In genomic region chr8:91312342-91312741, GRCm38 (mm10) we compare ENCODE assay signal across 9 mouse cellular contexts. TPM values are rescaled to one million over a fixed set of nuclear protein-coding genes. Genes with fewer than 3 reads are reported as not detected.
A peak's percentile ranks its signal among the peaks of the same experiment; 100 is the strongest.
DNase-seq lines count a peak whose midpoint lies in the region; ATAC-seq and TF ChIP-seq lines count a peak whose summit lies in the region.
"Had no signal": no experiment of that assay in that cellular context is flagged by ENCODE, and none has a peak within 500 bp of the region (broad histone marks: within the 10 kb centered on the region; RNA-seq: fewer than 3 reads in every experiment).

No protein-coding gene starts in this region.

- ATAC-seq in granulocyte monocyte progenitor cell, adult 5-6 weeks (replicated peaks; ENCODE audit: poor library complexity, severe bottlenecking) = peak; percentile 43
- no peak for ATAC-seq in liver, postnatal 0 days

- peaks cover 23% of the 10 kb centered on the region for H3K79me2 ChIP-seq in CH12.LX (replicated peaks; ENCODE audit: control insufficient read depth, extremely low read depth, insufficient read depth, poor library complexity, severe bottlenecking)

- WGBS in liver, postnatal 0 days (ENCODE audit: insufficient replicate concordance) = 44% methylated on average over 2 of the region's 2 CpGs

- in situ Hi-C loops in CH12.LX (cut with MboI; ENCODE audit: low pct_ligation_motif_present, low pct_unique_long_range_greater_than_20kb, low sequenced_read_pairs) = no loop called here

- no peak overlapping the region for H3K27ac ChIP-seq in gastrocnemius, adult 2 months
- no peak overlapping the region for H3K27ac ChIP-seq in CH12.LX (ENCODE audit: insufficient read depth, low read depth)
- peak overlapping the region; percentile 14; the same call in 1 of the 2 replicates for H3K27ac ChIP-seq in liver, postnatal 0 days (ENCODE audit: low read depth)

- no peaks in the 10 kb centered on the region for H3K9me3 ChIP-seq in CH12.LX (replicated peaks; ENCODE audit: low read length)
- H3K9me3 ChIP-seq in liver, postnatal 0 days (ENCODE audit: low read length) = no peaks in the 10 kb centered on the region

- dilution Hi-C loops in CH12.LX (cut with MboI; ENCODE audit: extremely low pct_ligation_motif_present, extremely low pct_unique_long_range_greater_than_20kb, low sequenced_read_pairs) = no loop called here

- peaks cover 0 to 27% of the 10 kb centered on the region in 2 experiments; a peak in 2 of 4 replicates for H3K4me1 ChIP-seq in CH12.LX (ENCODE audit: control insufficient read depth in 1 of 2, insufficient read depth in 2 of 2)
- H3K4me1 ChIP-seq in liver, postnatal 0 days (ENCODE audit: insufficient read depth) = peaks cover 14% of the 10 kb centered on the region

- peak overlapping the region; percentile 79 for H3K4me2 ChIP-seq in CH12.LX (ENCODE audit: insufficient read depth, low read depth, poor library complexity, severe bottlenecking)
- peak overlapping the region; percentile 89 for H3K4me2 ChIP-seq in liver, postnatal 0 days (ENCODE audit: low read depth, low read length)

- H3K4me3 ChIP-seq in gastrocnemius, adult 2 months = peak overlapping the region; percentile 82
- H3K4me3 ChIP-seq in CH12.LX (replicated peaks in 1 of 3; ENCODE audit: low read depth in 2 of 3, low read length in 2 of 3, poor library complexity in 1 of 3) = peak overlapping the region; percentile 74 to 79 (median 76)
- H3K4me3 ChIP-seq in liver, postnatal 0 days (ENCODE audit: low read depth, low read length) = peak overlapping the region; percentile 80

- peaks cover 0 to 19% of the 10 kb centered on the region in 2 experiments for H3K36me3 ChIP-seq in CH12.LX (replicated peaks in 1 of 2; ENCODE audit: control insufficient read depth in 1 of 2, insufficient read depth in 1 of 2, low read length in 1 of 2)
- H3K36me3 ChIP-seq in liver, postnatal 0 days (replicated peaks; ENCODE audit: insufficient read depth, low read length) = no peaks in the 10 kb centered on the region

- TF ChIP-seq CTCF in gastrocnemius, adult 2 months (IDR thresholded peaks at IDR 0.05) = no peak
- TF ChIP-seq CTCF in CH12.LX (conservative IDR thresholded peaks at IDR 0.05 in 1 of 2, IDR thresholded peaks at IDR 0.05 in 1 of 2; ENCODE audit: low read depth in 2 of 2, low read length in 2 of 2) = no peak
- no peak for TF ChIP-seq CTCF in liver, postnatal 0 days (IDR thresholded peaks at IDR 0.05; ENCODE audit: low read depth)

- DNase-seq in gastrocnemius, adult 2 months = no peak
- DNase-seq in gastrocnemius, postnatal 14 days = no peak
- DNase-seq in CH12.LX (ENCODE audit: extremely low read depth) = no peak
- DNase-seq in liver, postnatal 0 days = no peak
- DNase-seq in T-cell, adult 2 months (ENCODE audit: low spot score) = no peak
- DNase-seq in spleen, postnatal 14 days (ENCODE audit: low spot score in 2 of 2) = no peak
- no peak for DNase-seq in adrenal gland, adult 8-10 months
- DNase-seq: right cerebral cortex, postnatal 25 days had no signal

- no peaks in the 10 kb centered on the region for H3K27me3 ChIP-seq in CH12.LX (replicated peaks)
- no peaks in the 10 kb centered on the region for H3K27me3 ChIP-seq in liver, postnatal 0 days (ENCODE audit: insufficient read depth, low read length)

- no peak for TF ChIP-seq RAD21 in CH12.LX (IDR thresholded peaks at IDR 0.05; ENCODE audit: low read depth, low read length)

- TF ChIP-seq POLR2A in CH12.LX (IDR thresholded peaks at IDR 0.05; ENCODE audit: low read depth, low read length) = no peak

- no peak for TF ChIP-seq EP300 in CH12.LX (IDR thresholded peaks at IDR 0.05; ENCODE audit: low read length)
- TF ChIP-seq EP300 in liver, postnatal 0 days (IDR thresholded peaks at IDR 0.05; ENCODE audit: low read depth) = no peak

- intact Hi-C loops in gastrocnemius, adult 2 months (cut with DNase I) = loop anchor here (10.0 kb wide), 1 partner anchor 1052 kb away; no protein-coding TSS in a partner anchor
- intact Hi-C loops in gastrocnemius, postnatal 14 days (cut with DNase I; ENCODE audit: low total_unique reads) = no loop called here

- peak overlapping the region; percentile 56; the same call in 1 of the 2 replicates for H3K9ac ChIP-seq in CH12.LX (ENCODE audit: insufficient read depth, low read depth)
- H3K9ac ChIP-seq in liver, postnatal 0 days (replicated peaks) = peak overlapping the region; percentile 45

TF ChIP-seq in CH12.LX, 34 proteins besides CTCF, POLR2A, EP300 and RAD21:
- TF ChIP-seq SIN3A (IDR thresholded peaks at IDR 0.05; ENCODE audit: low read length) (no peak), ZNF384 (IDR thresholded peaks at IDR 0.05; ENCODE audit: low read depth, low read length) (no peak), ZMIZ1 (IDR thresholded peaks at IDR 0.05; ENCODE audit: low read depth, low read length) (no peak), GABPA (IDR thresholded peaks at IDR 0.05; ENCODE audit: insufficient replicate concordance, low read depth, low read length) (no peak), SMC3 (IDR thresholded peaks at IDR 0.05; ENCODE audit: low read depth, low read length) (no peak), RCOR1 (conservative IDR thresholded peaks at IDR 0.05; ENCODE audit: low read depth, low read length) (no peak), CHD2 (IDR thresholded peaks at IDR 0.05; ENCODE audit: low read length) (no peak), MAFK (IDR thresholded peaks at IDR 0.05; ENCODE audit: insufficient replicate concordance, low read length) (no peak), UBTF (IDR thresholded peaks at IDR 0.05; ENCODE audit: low read depth, low read length) (no peak)

RNA-seq across cellular contexts. Expression of gene Rpgrip1l, which starts 0.7 kb away (rescaled TPM):
- 1 to 10 TPM; 2.0 to 2.3 TPM for total RNA-seq in gastrocnemius, adult 2 months (2021)
- total RNA-seq in gastrocnemius, postnatal 14 days (2021) = 1 to 10 TPM; 1.8 to 3.3 TPM
- total RNA-seq in CH12.LX (2012; rRNA removed) = 2.6 and 5.0 TPM in 2 replicates
- total RNA-seq in CH12.LX (2014; rRNA removed) = 2.1 and 2.7 TPM in 2 replicates
- polyA plus RNA-seq in CH12.LX (2012; ENCODE audit: insufficient read length, low read depth) = 3.8 and 5.4 TPM in 2 replicates
- 8.7 and 11.9 TPM in 2 replicates for total RNA-seq in granulocyte monocyte progenitor cell, adult 5-6 weeks (2014; fragmentation: Nextera tagmentation)
- 7.6 and 12.5 TPM in 2 replicates for total RNA-seq in granulocyte monocyte progenitor cell, adult 5-6 weeks (2017)
- polyA plus RNA-seq in liver, postnatal 0 days (2015; fragmentation: Nextera tagmentation; extraction: Ambion mirVana) = 1.0 and 1.2 TPM in 2 replicates
- total RNA-seq in adrenal gland, adult 8-10 months (2022) = 10 to 100 TPM in 2 of 4 experiments, 1 to 10 TPM in 2; 4.8 to 14.5 (median 10.4) TPM

RNA-seq across cellular contexts. Expression of gene Fto, which starts 1.0 kb away (rescaled TPM):
- total RNA-seq in gastrocnemius, adult 2 months (2021) = 10 to 100 TPM; 81.7 to 85.5 TPM
- 10 to 100 TPM; 84.9 to 96.5 TPM for total RNA-seq in gastrocnemius, postnatal 14 days (2021)
- total RNA-seq in CH12.LX (2012; rRNA removed) (14.0 and 15.7 TPM in 2 replicates), CH12.LX (2014; rRNA removed) (7.7 and 8.4 TPM in 2 replicates)
- 39.3 and 43.2 TPM in 2 replicates for polyA plus RNA-seq in CH12.LX (2012; ENCODE audit: insufficient read length, low read depth)
- 48.1 and 61.5 TPM in 2 replicates for total RNA-seq in granulocyte monocyte progenitor cell, adult 5-6 weeks (2014; fragmentation: Nextera tagmentation)
- 25.1 and 31.4 TPM in 2 replicates for total RNA-seq in granulocyte monocyte progenitor cell, adult 5-6 weeks (2017)
- 10.8 and 11.0 TPM in 2 replicates for polyA plus RNA-seq in liver, postnatal 0 days (2015; fragmentation: Nextera tagmentation; extraction: Ambion mirVana)
- total RNA-seq in adrenal gland, adult 8-10 months (2022) = 100 to 1,000 TPM in 1 of 4 experiments, 10 to 100 TPM in 3; 73.8 to 102 (median 86.6) TPM
